Mouse (Mus musculus): ENCODE measurements around the gene Gm34653. TPM values are rescaled to one million over a fixed set of nuclear protein-coding genes. Genes with fewer than 3 reads are reported as not detected.
A peak's percentile ranks its signal among the peaks of the same experiment; 100 is the strongest.
"Not testable (repeated sequence)": the region's sequence is repeated elsewhere in the genome, so short reads cannot be mapped to it uniquely, and the experiment has no call there.

Gene Gm34653
- polyA plus RNA-seq (2012; rRNA removed) = not detected in 2 replicates

GRCm38 (mm10) chr2:34832766-34833457 lies at the start of gene Gm34653:
Gene Gm34653, plus strand, starts transcription at chr2:34833007.
- not testable (repeated sequence) for H3K4me1 ChIP-seq (ENCODE audit: control insufficient read depth, insufficient read depth, low read length); H3K27me3 ChIP-seq (ENCODE audit: control insufficient read depth, insufficient read depth, low read length); H3K4me3 ChIP-seq (ENCODE audit: control insufficient read depth, low read depth, low read length); H3K27ac ChIP-seq (ENCODE audit: control insufficient read depth, insufficient read depth, low read depth, low read length); H3K36me3 ChIP-seq (ENCODE audit: control insufficient read depth, insufficient read depth, low read length)

DNA sequence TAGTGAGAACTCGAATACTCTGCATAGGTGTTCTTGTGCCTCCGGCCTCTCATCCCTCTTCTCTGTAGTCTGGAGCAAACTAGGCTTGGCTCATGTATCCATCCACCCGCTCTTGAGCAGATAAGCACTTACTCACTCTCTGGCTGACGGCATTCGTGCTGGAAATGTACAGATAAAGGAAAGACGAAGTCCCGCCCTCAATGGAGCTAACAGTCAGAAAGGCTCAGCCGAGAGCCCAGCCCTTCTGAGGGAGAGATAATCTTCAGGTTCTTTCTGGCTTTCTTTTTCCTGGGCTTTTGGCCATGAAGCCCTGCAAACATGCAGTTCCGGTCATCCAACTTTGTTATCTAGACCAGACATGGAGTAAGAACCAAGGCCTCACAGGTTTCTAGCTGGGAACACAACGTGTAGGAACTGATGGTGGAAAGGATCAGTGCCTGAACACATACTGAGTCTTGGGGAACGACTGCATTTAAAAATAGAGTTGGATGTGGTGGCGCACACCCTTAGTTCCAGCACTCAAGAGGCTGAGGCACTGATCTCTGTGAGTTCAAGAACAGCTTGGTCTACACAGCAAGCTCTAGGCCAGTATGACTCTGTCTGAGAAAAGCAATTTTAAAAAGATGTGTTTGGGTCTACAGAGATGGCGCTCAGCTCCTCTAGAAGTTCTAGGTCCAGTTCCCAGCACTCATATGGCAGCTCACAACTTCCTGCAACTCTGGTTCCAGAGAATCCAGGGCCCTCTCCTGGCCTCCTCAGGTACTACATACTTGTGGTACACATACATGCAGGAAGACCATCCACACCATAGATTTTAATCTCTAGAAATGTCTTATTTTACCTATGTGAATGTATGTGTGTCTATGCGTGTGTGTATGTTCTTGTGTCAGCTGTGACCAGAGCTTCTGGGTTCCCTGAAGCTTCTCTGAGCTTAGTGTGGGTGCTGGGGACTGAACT lies 49.5 kb upstream of the Gm34653 start:
- H3K36me3 ChIP-seq (ENCODE audit: control insufficient read depth, insufficient read depth, low read length) = no peaks in the 10 kb centered on the region; the same call in 1 of the 2 replicates
- H3K27me3 ChIP-seq (ENCODE audit: control insufficient read depth, insufficient read depth, low read length) = no peaks in the 10 kb centered on the region
- no peaks in the 10 kb centered on the region for H3K4me1 ChIP-seq (ENCODE audit: control insufficient read depth, insufficient read depth, low read length)
- no peak overlapping the region for H3K27ac ChIP-seq (ENCODE audit: control insufficient read depth, insufficient read depth, low read depth, low read length)
- no peak overlapping the region for H3K4me3 ChIP-seq (ENCODE audit: control insufficient read depth, low read depth, low read length)
- TF ChIP-seq POLR2A (IDR thresholded peaks at IDR 0.05; ENCODE audit: control insufficient read depth, low read depth, low read length) (no peak), CTCF (IDR thresholded peaks at IDR 0.05; ENCODE audit: control insufficient read depth, insufficient read depth, insufficient replicate concordance, low read depth, low read length) (no peak)

GRCm38 (mm10) chr2:34784085-34784484 lies 48.7 kb upstream of the Gm34653 start:
- Histone ChIP-seq H3K36me3 (ENCODE audit: control insufficient read depth, insufficient read depth, low read length) (no peaks in the 10 kb centered on the region; the same call in 1 of the 2 replicates), H3K27me3 (ENCODE audit: control insufficient read depth, insufficient read depth, low read length) (no peaks in the 10 kb centered on the region), H3K4me3 (ENCODE audit: control insufficient read depth, low read depth, low read length) (peak overlapping the region; percentile 78; the same call in 1 of the 2 replicates), H3K27ac (ENCODE audit: control insufficient read depth, insufficient read depth, low read depth, low read length) (no peak overlapping the region), H3K4me1 (ENCODE audit: control insufficient read depth, insufficient read depth, low read length) (no peaks in the 10 kb centered on the region)
- TF ChIP-seq CTCF (IDR thresholded peaks at IDR 0.05; ENCODE audit: control insufficient read depth, insufficient read depth, insufficient replicate concordance, low read depth, low read length) = peak; percentile 83; the same call in 1 of the 2 replicates
- no peak for TF ChIP-seq POLR2A (IDR thresholded peaks at IDR 0.05; ENCODE audit: control insufficient read depth, low read depth, low read length)

- no peak overlapping the region for H3K4me3 ChIP-seq (ENCODE audit: control insufficient read depth, low read depth, low read length)
These were observed 42.5 kb upstream of the Gm34653 start for GRCm38 (mm10) chr2:34790282-34790681.

GRCm38 (mm10) chr2:34792543-34792942 lies 40.3 kb upstream of the Gm34653 start:
- not testable (repeated sequence) for H3K27me3 ChIP-seq (ENCODE audit: control insufficient read depth, insufficient read depth, low read length); H3K27ac ChIP-seq (ENCODE audit: control insufficient read depth, insufficient read depth, low read depth, low read length); H3K4me1 ChIP-seq (ENCODE audit: control insufficient read depth, insufficient read depth, low read length); H3K36me3 ChIP-seq (ENCODE audit: control insufficient read depth, insufficient read depth, low read length); H3K4me3 ChIP-seq (ENCODE audit: control insufficient read depth, low read depth, low read length)

More at GRCm38 (mm10) chr2:34790282-34790681, 42.5 kb upstream of the Gm34653 start:
- TF ChIP-seq POLR2A (IDR thresholded peaks at IDR 0.05; ENCODE audit: control insufficient read depth, low read depth, low read length) (no peak), CTCF (IDR thresholded peaks at IDR 0.05; ENCODE audit: control insufficient read depth, insufficient read depth, insufficient replicate concordance, low read depth, low read length) (no peak)
- H3K27ac ChIP-seq (ENCODE audit: control insufficient read depth, insufficient read depth, low read depth, low read length) = no peak overlapping the region
- no peaks in the 10 kb centered on the region; the same call in 1 of the 2 replicates for H3K36me3 ChIP-seq (ENCODE audit: control insufficient read depth, insufficient read depth, low read length)
- H3K4me1 ChIP-seq (ENCODE audit: control insufficient read depth, insufficient read depth, low read length) = no peaks in the 10 kb centered on the region
- no peaks in the 10 kb centered on the region for H3K27me3 ChIP-seq (ENCODE audit: control insufficient read depth, insufficient read depth, low read length)

DNA sequence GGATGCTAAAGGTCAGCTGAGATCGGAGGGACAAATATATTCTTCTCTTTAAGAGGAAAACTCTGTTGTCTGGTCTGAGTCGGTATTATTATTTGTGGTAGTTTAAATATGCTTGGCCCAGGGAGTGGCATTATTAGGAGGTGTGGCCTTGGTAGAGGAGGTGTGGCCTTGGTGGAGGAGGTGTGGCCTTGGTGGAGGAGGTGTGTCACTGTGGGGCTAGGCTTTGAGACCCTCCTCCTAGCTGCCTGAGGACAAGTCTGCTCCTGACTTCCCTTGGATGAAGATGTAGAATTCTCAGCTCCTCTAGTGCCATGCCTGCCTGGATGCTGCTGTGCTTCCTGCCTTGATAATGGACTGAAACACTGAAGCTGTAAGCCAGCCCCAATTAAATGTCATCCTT lies 38.3 kb upstream of the Gm34653 start:
- Histone ChIP-seq H3K36me3 (ENCODE audit: control insufficient read depth, insufficient read depth, low read length) (no peaks in the 10 kb centered on the region; the same call in 1 of the 2 replicates), H3K4me3 (ENCODE audit: control insufficient read depth, low read depth, low read length) (no peak overlapping the region), H3K4me1 (ENCODE audit: control insufficient read depth, insufficient read depth, low read length) (peaks cover 3% of the 10 kb centered on the region; the same call in 1 of the 2 replicates), H3K27ac (ENCODE audit: control insufficient read depth, insufficient read depth, low read depth, low read length) (no peak overlapping the region), H3K27me3 (ENCODE audit: control insufficient read depth, insufficient read depth, low read length) (no peaks in the 10 kb centered on the region)
- TF ChIP-seq CTCF (IDR thresholded peaks at IDR 0.05; ENCODE audit: control insufficient read depth, insufficient read depth, insufficient replicate concordance, low read depth, low read length) (no peak), POLR2A (IDR thresholded peaks at IDR 0.05; ENCODE audit: control insufficient read depth, low read depth, low read length) (no peak)

DNA sequence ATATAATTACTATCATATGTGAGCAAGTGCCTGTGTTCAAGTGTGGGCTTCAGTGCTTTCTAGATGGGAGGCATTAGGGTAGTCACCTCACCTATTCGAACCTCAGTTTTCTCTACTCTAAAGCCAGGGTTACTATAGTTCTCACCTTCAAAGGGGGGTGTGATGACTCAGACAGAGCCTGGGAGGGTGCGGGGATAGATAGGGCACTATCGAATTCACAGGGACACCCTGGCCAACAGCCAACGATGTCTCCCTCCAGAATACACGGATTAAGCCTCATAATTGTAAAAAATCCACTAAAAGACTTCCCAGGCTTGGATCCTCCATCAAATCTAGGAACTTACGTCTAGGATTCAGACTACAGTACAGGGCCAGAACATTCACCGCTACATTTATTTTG lies 37.4 kb upstream of the Gm34653 start:
- Histone ChIP-seq H3K4me1 (ENCODE audit: control insufficient read depth, insufficient read depth, low read length) (peaks cover 7% of the 10 kb centered on the region), H3K36me3 (ENCODE audit: control insufficient read depth, insufficient read depth, low read length) (no peaks in the 10 kb centered on the region; the same call in 1 of the 2 replicates), H3K4me3 (ENCODE audit: control insufficient read depth, low read depth, low read length) (no peak overlapping the region), H3K27ac (ENCODE audit: control insufficient read depth, insufficient read depth, low read depth, low read length) (no peak overlapping the region), H3K27me3 (ENCODE audit: control insufficient read depth, insufficient read depth, low read length) (no peaks in the 10 kb centered on the region)
- TF ChIP-seq CTCF (IDR thresholded peaks at IDR 0.05; ENCODE audit: control insufficient read depth, insufficient read depth, insufficient replicate concordance, low read depth, low read length) (no peak), POLR2A (IDR thresholded peaks at IDR 0.05; ENCODE audit: control insufficient read depth, low read depth, low read length) (no peak)

Measured in testis, adult 2 months (tissue).